Mouse (Mus musculus) hindbrain, embryonic 11.5 days (tissue): ENCODE data around the gene Cd19. TPM values are rescaled to one million over a fixed set of nuclear protein-coding genes. Genes with fewer than 3 reads are reported as not detected.
"Not testable (repeated sequence)": the region's sequence is repeated elsewhere in the genome, so short reads cannot be mapped to it uniquely, and the experiment has no call there.

ENCODE experiments used
- ATAC-seq: fragments of 200-750 bp; cut with Nextera tagmentation; 2 replicates; pipeline ENCODE4 v1.8.0; 2017; ENCODE audit warnings: mild to moderate bottlenecking, moderate TSS enrichment, moderate library complexity; ENCODE audit not compliant: low FRiP score
- DNase-seq: peaks from one replicate; pipeline ENCODE4 v3.0.0-alpha.2; 2015; ENCODE audit warnings: low spot score
- H3K27ac ChIP-seq: fragments of 300-500 bp; sonication (generic); 2 replicates; pipeline ENCODE4 v1.5.1; 2014; ENCODE audit warnings: mild to moderate bottlenecking, low read depth, low read length
- H3K27me3 ChIP-seq: fragments of 300-500 bp; sonication (generic); 2 replicates; pipeline ENCODE4 v1.6.1; 2014; ENCODE audit warnings: mild to moderate bottlenecking, low read length, moderate library complexity, mixed read lengths; ENCODE audit not compliant: control insufficient read depth, insufficient read depth
- H3K36me3 ChIP-seq: fragments of 300-500 bp; sonication (generic); 2 replicates; pipeline ENCODE4 v1.6.1; 2014; ENCODE audit warnings: mild to moderate bottlenecking, low read length, moderate library complexity, mixed read lengths; ENCODE audit not compliant: control insufficient read depth, insufficient read depth
- H3K4me1 ChIP-seq: fragments of 300-500 bp; sonication (generic); replicated peaks from 2 replicates; pipeline ENCODE4 v1.6.1; 2014; ENCODE audit warnings: low read length, mixed read lengths; ENCODE audit not compliant: control insufficient read depth, insufficient read depth
- H3K4me2 ChIP-seq: fragments of 300-500 bp; sonication (generic); replicated peaks from 2 replicates; pipeline ENCODE4 v1.6.1; 2014; ENCODE audit warnings: mild to moderate bottlenecking, low read depth, low read length
- H3K4me3 ChIP-seq: fragments of 300-500 bp; sonication (generic); 2 replicates; pipeline ENCODE4 v1.5.1; 2014; ENCODE audit warnings: low read depth, low read length
- H3K9ac ChIP-seq: fragments of 300-500 bp; sonication (generic); 2 replicates; pipeline ENCODE4 v1.6.1; 2014; ENCODE audit warnings: low read depth, low read length
- H3K9me3 ChIP-seq: fragments of 300-500 bp; sonication (generic); 2 replicates; pipeline ENCODE4 v1.6.1; 2016; ENCODE audit warnings: low read length; ENCODE audit not compliant: control insufficient read depth
- WGBS: fragments of 180-500 bp; shearing (Covaris S2); extraction: QIAGEN DNeasy Blood & Tissue Kit; methylation state at CpG from one replicate; pipeline ENCODE4 v1.1.7; 2014; 5-methylcytosine and 5-hydroxymethylcytosine counted together
- polyA plus RNA-seq: library from polyadenylated mRNA; unstranded; fragments of >200 nt; fragmentation: Nextera tagmentation; extraction: Ambion mirVana; gene quantifications from 2 replicates; pipeline ENCODE4 v1.2.1, GENCODE M21; 2014

Gene Cd19
- polyA plus RNA-seq, 1 experiment from 2014 or later: not detected

DNA sequence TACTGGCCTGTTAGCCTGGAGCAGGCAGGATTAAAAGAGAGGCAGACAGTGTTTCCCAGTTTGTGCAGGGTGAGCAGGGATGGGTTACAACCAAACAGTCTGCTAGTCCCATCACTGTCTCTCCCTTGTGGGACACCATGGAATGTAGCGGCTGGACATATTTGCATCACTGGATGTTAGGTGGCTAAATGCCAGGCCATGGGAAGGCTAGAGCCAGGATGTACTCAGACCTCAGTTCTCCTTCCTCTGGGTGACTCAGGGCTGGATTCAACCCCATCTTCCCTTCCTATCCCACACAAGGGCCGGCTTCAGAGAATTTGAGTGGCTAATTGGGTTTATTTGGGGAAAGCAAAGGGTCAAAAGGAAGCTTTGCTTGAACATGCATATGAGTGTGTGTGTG is 6.0 kb downstream of the Cd19 start:
- no peak overlapping the region for H3K27ac ChIP-seq
- no peaks in the 10 kb centered on the region for H3K27me3 ChIP-seq
- ATAC-seq (no peak), DNase-seq (no peak)
- H3K9me3 ChIP-seq: no peaks in the 10 kb centered on the region
- no peaks in the 10 kb centered on the region for H3K36me3 ChIP-seq
- H3K4me1 ChIP-seq: no peaks in the 10 kb centered on the region
- no peak overlapping the region for H3K4me3 ChIP-seq
- H3K4me2 ChIP-seq: no peak overlapping the region
- H3K9ac ChIP-seq: no peak overlapping the region
- 81% methylated on average over 2 of the region's 2 CpGs for WGBS

DNA sequence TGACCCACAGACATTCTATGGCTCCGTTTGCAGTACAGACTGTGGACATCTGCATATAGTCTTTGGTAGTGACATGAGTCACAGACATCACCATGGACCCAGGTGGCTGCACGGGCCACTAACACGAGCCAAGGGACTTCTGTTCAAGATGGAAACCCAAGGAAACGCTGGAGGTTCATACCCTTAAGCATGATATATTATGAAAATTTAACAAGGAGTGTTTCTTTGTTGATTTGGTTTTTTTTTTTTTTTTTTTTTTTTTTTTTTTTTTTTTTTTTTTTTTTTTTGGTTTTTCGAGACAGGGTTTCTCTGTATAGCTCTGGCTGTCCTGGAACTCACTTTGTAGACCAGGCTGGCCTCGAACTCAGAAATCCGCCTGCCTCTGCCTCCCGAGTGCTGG is 12.2 kb downstream of the Cd19 start:
- not testable (repeated sequence) for H3K27me3 ChIP-seq, ATAC-seq, H3K4me2 ChIP-seq, H3K9me3 ChIP-seq, H3K27ac ChIP-seq, DNase-seq, H3K36me3 ChIP-seq, H3K9ac ChIP-seq, H3K4me3 ChIP-seq, H3K4me1 ChIP-seq
- WGBS: 79% methylated on average over 8 of the region's 8 CpGs

GRCm38 (mm10) chr7:126399548-126399947 is 15.1 kb downstream of the Cd19 start:
- no peak overlapping the region for H3K27ac ChIP-seq
- ATAC-seq: no peak
- no peaks in the 10 kb centered on the region for H3K36me3 ChIP-seq
- H3K9me3 ChIP-seq: no peaks in the 10 kb centered on the region
- no peaks in the 10 kb centered on the region; the same call in 1 of the 2 replicates for H3K4me1 ChIP-seq
- H3K4me2 ChIP-seq: no peak overlapping the region
- DNase-seq: peak; percentile 91
- H3K4me3 ChIP-seq: no peak overlapping the region
- no peak overlapping the region for H3K9ac ChIP-seq
- no peaks in the 10 kb centered on the region for H3K27me3 ChIP-seq
- 13% methylated on average over 5 of the region's 5 CpGs for WGBS

DNA sequence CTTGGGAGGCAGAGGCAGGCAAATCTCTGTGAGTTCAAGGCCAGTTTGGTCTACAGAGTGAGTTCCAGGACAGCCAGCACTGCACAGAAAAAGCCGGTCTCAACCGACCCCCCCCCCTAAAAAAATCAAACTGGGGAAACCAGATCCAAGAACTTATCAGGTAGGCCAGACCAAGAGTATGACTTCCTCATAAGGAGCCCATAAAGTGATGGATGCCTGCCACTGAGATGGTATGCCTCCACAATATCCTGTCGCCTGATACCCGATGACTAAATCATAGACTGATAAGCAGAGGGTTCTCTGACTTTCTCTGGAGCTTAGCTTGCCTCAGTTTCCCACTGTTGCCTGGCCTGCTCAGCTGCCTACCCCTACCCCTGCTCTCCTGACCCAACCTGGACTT is 16.9 kb downstream of the Cd19 start:
- H3K27me3 ChIP-seq: no peaks in the 10 kb centered on the region
- no peaks in the 10 kb centered on the region for H3K9me3 ChIP-seq
- ATAC-seq: no peak
- H3K4me2 ChIP-seq: no peak overlapping the region
- H3K27ac ChIP-seq: no peak overlapping the region
- no peak overlapping the region for H3K9ac ChIP-seq
- no peak for DNase-seq
- no peak overlapping the region for H3K4me3 ChIP-seq
- no peaks in the 10 kb centered on the region; the same call in 1 of the 2 replicates for H3K4me1 ChIP-seq
- H3K36me3 ChIP-seq: no peaks in the 10 kb centered on the region
- WGBS: 92% methylated on average over 4 of the region's 4 CpGs

GRCm38 (mm10) chr7:126397221-126397620 is 17.5 kb downstream of the Cd19 start:
- 53% methylated on average over 6 of the region's 6 CpGs for WGBS
- Histone ChIP-seq H3K9me3 (no peaks in the 10 kb centered on the region), H3K27ac (no peak overlapping the region), H3K9ac (no peak overlapping the region), H3K27me3 (no peaks in the 10 kb centered on the region), H3K4me1 (no peaks in the 10 kb centered on the region; the same call in 1 of the 2 replicates), H3K36me3 (no peaks in the 10 kb centered on the region), H3K4me2 (no peak overlapping the region), H3K4me3 (no peak overlapping the region)
- ATAC-seq (no peak), DNase-seq (no peak)

DNA sequence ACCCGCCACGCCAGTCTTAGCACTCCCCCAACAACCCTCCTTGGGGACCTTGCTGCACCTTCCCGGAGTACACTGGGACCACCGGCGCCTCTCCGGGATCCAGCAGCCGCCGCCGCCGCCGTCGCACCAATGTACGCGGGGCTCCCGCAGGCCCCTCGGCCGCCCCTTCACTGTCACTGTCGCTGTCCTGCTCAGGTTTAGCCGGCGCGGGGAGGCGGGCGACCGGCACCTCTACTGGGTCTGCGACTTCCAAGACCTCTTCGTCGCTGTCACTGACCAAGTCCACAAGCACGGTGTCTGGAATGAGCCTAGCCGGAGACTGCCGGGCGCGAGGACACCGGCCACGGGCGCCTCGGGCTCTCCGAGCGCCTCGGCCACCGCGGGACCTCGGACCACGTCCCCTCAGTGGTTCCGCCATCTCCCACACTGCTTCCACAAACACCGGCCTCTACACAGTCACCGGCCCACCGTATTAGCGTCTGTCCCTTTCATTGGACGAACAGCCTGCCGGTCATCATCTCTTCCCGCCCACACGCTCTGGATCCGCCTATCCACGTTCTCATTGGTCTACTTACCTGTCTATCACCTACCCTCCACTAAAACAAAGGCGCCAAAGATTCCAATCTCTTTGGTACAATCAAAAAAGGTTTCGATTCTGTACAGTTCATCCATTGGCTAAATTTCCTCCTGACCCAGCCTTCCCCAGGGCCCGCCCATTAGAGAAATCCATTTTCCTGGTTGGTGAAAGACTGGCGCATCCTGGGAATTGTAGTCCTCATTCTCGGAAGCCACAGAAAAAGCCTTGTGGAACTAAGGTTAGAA is 18.2 kb downstream of the Cd19 start, which contains the start of gene Nfatc2ip:
Nfatc2ip (minus strand) TSS at position 440 of the 822 bp plus-strand sequence.
- 0 out of 2 replicates have a peak within 1 kb of the TSS, but pooled peaks have one; percentile 42 for H3K27ac ChIP-seq
- peak within 1 kb of the TSS; percentile 77 for H3K9ac ChIP-seq
- under 1% methylated on average over 59 of the region's 59 CpGs for WGBS
- no peaks in the 10 kb centered on the region for H3K36me3 ChIP-seq
- peak; percentile 99 for DNase-seq
- H3K4me2 ChIP-seq: peak within 1 kb of the TSS; percentile 80
- no peaks in the 10 kb centered on the region for H3K9me3 ChIP-seq
- no peaks in the 10 kb centered on the region; the same call in 1 of the 2 replicates for H3K4me1 ChIP-seq
- peak; percentile 100 for ATAC-seq
- H3K27me3 ChIP-seq: no peaks in the 10 kb centered on the region
- H3K4me3 ChIP-seq: peak within 1 kb of the TSS; percentile 76

GRCm38 (mm10) chr7:126392086-126392884 is 22.4 kb downstream of the Cd19 start:
- not testable (repeated sequence) for H3K9ac ChIP-seq, H3K27me3 ChIP-seq, ATAC-seq, H3K27ac ChIP-seq, H3K9me3 ChIP-seq, H3K4me1 ChIP-seq, H3K36me3 ChIP-seq, H3K4me3 ChIP-seq, DNase-seq, H3K4me2 ChIP-seq
- 87% methylated on average over 7 of the region's 7 CpGs for WGBS

- Histone ChIP-seq H3K4me2 (no peak overlapping the region), H3K27me3 (no peaks in the 10 kb centered on the region), H3K4me3 (no peak overlapping the region), H3K36me3 (peaks cover 9% of the 10 kb centered on the region; the same call in 1 of the 2 replicates), H3K27ac (no peak overlapping the region), H3K4me1 (no peaks in the 10 kb centered on the region), H3K9me3 (no peaks in the 10 kb centered on the region), H3K9ac (no peak overlapping the region)
- WGBS: 100% methylated on average over 1 of the region's 1 CpGs
- DNase-seq: no peak
- no peak for ATAC-seq
Observed at GRCm38 (mm10) chr7:126388185-126388584, 26.5 kb downstream of the Cd19 start.
